Mouse (Mus musculus) embryonic facial prominence, embryonic 11.5 days (tissue): Measurements from ENCODE around the gene Hfe. TPM values are rescaled to one million over a fixed set of nuclear protein-coding genes. Genes with fewer than 3 reads are reported as not detected.
"Not testable (repeated sequence)": the region's sequence is repeated elsewhere in the genome, so short reads cannot be mapped to it uniquely, and the experiment has no call there.

Experiments used
- ATAC-seq: fragments of 200-750 bp; cut with Nextera tagmentation; replicated peaks from 2 replicates; pipeline ENCODE4 v1.8.0; 2017; ENCODE audit warnings: low read depth; ENCODE audit not compliant: insufficient number of reproducible peaks, low FRiP score, low TSS enrichment
- DNase-seq: peaks from one replicate; pipeline ENCODE4 v3.0.0-alpha.2; 2015; ENCODE audit warnings: low spot score
- H3K27ac ChIP-seq: fragments of 300-500 bp; sonication (generic); replicated peaks from 2 replicates; pipeline ENCODE4 v1.5.1; 2014; ENCODE audit warnings: mild to moderate bottlenecking, low read depth, low read length, control low read depth
- H3K27me3 ChIP-seq: fragments of 300-500 bp; sonication (generic); 2 replicates; pipeline ENCODE4 v1.6.1; 2014; ENCODE audit warnings: mild to moderate bottlenecking, low read length, moderate library complexity, mixed read lengths; ENCODE audit not compliant: control insufficient read depth, insufficient read depth
- H3K36me3 ChIP-seq: fragments of 300-500 bp; sonication (generic); replicated peaks from 2 replicates; pipeline ENCODE4 v1.6.1; 2014; ENCODE audit warnings: low read depth, mild to moderate bottlenecking, low read length, moderate library complexity, mixed read lengths; ENCODE audit not compliant: control insufficient read depth, insufficient read depth
- H3K4me1 ChIP-seq: fragments of 300-500 bp; sonication (generic); 2 replicates; pipeline ENCODE4 v1.6.1; 2014; ENCODE audit warnings: low read length, mixed read lengths; ENCODE audit not compliant: control insufficient read depth, insufficient read depth
- H3K4me2 ChIP-seq: fragments of 300-500 bp; sonication (generic); 2 replicates; pipeline ENCODE4 v1.6.1; 2014; ENCODE audit warnings: low read depth, mild to moderate bottlenecking, control low read depth, low read length, moderate library complexity
- H3K4me3 ChIP-seq: fragments of 300-500 bp; sonication (generic); 2 replicates; pipeline ENCODE4 v1.5.1; 2014; ENCODE audit warnings: low read depth, low read length, control low read depth
- H3K9ac ChIP-seq: fragments of 300-500 bp; sonication (generic); replicated peaks from 2 replicates; pipeline ENCODE4 v1.6.1; 2014; ENCODE audit warnings: mild to moderate bottlenecking, control low read depth, low read length
- H3K9me3 ChIP-seq: fragments of 300-500 bp; sonication (generic); replicated peaks from 2 replicates; pipeline ENCODE4 v1.6.1; 2016; ENCODE audit warnings: mild to moderate bottlenecking, low read length, inconsistent platforms, mixed read lengths; ENCODE audit not compliant: control insufficient read depth
- WGBS: fragments of 180-500 bp; shearing (Covaris S2); extraction: QIAGEN DNeasy Blood & Tissue Kit; methylation state at CpG from one replicate; pipeline ENCODE4 v1.1.7; 2014; 5-methylcytosine and 5-hydroxymethylcytosine counted together
- polyA plus RNA-seq: library from polyadenylated mRNA; unstranded; fragments of >200 nt; fragmentation: Nextera tagmentation; extraction: Ambion mirVana; gene quantifications from 2 replicates; pipeline ENCODE4 v1.2.1, GENCODE M21; 2014

Gene Hfe
- polyA plus RNA-seq, 1 experiment from 2014 or later: 4.3 TPM

DNA sequence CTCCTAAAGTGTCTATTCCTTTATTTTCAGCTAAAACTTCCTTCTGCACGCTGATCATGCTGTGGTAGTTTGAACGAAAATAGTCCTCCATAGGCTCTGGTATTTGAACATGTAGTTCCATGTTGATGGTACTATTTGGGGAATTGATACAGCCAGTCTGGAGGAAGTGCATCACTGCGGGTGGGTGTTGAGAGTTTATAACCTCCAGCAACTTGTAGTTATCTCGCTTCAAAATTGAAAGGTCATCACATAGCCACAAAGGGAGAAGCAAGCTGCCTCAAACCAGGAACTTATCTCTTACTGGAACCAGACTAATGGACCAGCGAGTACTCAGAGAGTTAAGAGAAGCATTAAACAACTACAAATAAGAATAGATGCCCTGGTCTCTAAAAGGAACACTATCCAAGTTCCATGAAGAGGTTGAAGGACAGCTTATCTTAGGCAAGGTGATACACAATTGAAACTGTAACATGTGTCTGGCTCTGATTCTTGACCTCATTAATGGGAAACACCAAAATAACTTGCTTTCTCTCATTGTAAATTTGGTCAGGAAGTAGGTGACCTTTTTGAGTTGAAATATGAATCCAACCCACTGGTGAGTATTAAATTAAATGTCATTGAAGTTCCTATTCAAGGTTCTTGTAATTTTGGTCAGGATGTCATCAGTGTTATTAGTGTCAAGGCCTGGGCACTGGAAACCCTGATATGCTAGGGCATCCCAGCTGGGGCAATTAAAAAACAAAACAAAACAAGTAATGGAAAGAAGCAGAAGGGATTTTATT lies 5.8 kb upstream of the Hfe start:
- WGBS: 85% methylated on average over 5 of the region's 5 CpGs
- H3K27ac ChIP-seq: no peak overlapping the region
- H3K27me3 ChIP-seq: no peaks in the 10 kb centered on the region
- no peaks in the 10 kb centered on the region for H3K36me3 ChIP-seq
- no peaks in the 10 kb centered on the region for H3K4me1 ChIP-seq
- H3K9ac ChIP-seq: no peak overlapping the region
- ATAC-seq (no peak), DNase-seq (no peak)
- H3K4me2 ChIP-seq: no peak overlapping the region
- no peaks in the 10 kb centered on the region for H3K9me3 ChIP-seq
- H3K4me3 ChIP-seq: no peak overlapping the region

DNA sequence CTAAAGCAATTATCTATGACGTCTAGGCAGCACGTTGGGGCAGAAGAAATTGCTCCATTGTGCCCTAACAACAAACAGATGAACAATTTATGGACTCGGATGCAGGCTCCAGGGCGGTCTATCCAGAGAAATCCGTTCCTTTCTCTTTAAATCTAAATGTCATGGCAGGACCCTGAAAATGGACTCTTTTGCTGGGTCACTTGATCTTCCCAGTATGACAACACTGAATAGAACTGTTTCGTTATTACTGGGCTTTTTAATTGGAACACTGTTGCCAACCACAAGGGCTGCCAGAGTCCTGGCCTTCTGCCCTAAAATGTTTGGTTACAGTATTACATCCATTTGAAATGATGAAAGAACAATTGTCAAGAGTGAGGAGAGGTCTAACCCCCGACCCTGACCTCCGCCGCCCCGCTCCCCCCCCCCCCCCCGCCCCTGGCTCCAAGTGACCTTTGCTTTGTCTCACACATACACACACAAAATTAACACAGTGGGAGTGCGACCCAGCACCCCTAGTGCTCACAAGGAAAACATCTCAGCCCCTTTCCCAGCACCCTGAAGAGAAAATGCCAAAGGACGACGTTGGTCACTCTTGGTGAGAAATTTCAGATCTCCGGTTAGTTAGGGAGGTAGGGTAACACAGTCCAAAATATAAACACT lies 810 bp downstream of the Hfe start:
- WGBS: 11% methylated on average over 11 of the region's 15 CpGs
- DNase-seq: no peak
- H3K27ac ChIP-seq: peak overlapping the region; percentile 8; the same call in 1 of the 2 replicates

DNA sequence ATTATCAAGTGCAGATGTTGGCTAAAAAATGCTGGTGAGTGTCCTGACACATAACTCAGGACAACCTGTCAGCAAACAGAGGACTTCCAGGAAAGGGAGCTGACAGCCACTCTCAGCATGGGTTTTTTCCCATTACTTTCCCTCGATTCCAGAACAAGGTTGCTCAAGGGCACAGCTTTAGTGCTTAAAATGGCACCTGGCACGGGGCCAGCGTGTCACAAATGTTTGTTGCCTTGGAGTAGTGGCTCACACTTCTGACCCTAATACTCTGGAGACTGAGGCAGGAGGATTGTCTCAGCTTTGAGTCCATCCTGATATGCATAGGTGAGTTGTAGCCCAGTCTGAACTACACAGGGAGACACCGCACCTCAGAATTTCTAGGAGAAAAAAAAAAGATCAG lies 2.0 kb downstream of the Hfe start:
- Histone ChIP-seq H3K27me3 (no peaks in the 10 kb centered on the region), H3K27ac (no peak overlapping the region), H3K4me3 (no peak overlapping the region), H3K9me3 (no peaks in the 10 kb centered on the region), H3K36me3 (no peaks in the 10 kb centered on the region), H3K9ac (no peak overlapping the region), H3K4me2 (no peak overlapping the region), H3K4me1 (no peaks in the 10 kb centered on the region; the same call in 1 of the 2 replicates)
- ATAC-seq: no peak
- WGBS: 77% methylated on average over 4 of the region's 4 CpGs
- DNase-seq: no peak

More for the DNA sequence above, 810 bp downstream of the Hfe start:
- Histone ChIP-seq H3K36me3 (no peaks in the 10 kb centered on the region), H3K27me3 (no peaks in the 10 kb centered on the region), H3K4me1 (no peaks in the 10 kb centered on the region; the same call in 1 of the 2 replicates), H3K9ac (peak overlapping the region; percentile 57), H3K4me2 (peak overlapping the region; percentile 58), H3K9me3 (no peaks in the 10 kb centered on the region), H3K4me3 (peak overlapping the region; percentile 28)
- 0 out of 2 replicates have a peak, but pooled peaks have one; percentile 18 for ATAC-seq

DNA sequence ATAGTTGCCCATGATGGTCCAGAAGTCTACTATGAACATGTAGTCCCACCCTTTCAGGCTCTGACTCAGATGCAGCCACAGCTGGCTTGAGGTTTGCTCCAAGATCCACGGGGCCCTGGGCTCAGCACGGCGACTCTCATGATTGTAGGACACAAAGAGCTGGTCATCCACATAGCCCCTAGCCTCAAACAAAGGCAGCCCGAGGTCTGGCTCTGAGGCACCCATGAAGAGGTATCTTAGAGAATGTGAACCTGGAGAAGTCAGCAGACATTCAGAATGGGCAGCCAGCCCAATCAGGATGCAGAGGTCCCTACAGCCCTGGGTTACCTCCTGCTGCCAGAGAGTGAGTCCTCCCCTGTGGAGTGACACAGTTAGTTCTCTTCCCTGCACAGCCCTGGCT lies 2.6 kb downstream of the Hfe start:
- Histone ChIP-seq H3K4me2 (no peak overlapping the region), H3K9ac (no peak overlapping the region), H3K27ac (no peak overlapping the region), H3K36me3 (no peaks in the 10 kb centered on the region), H3K9me3 (no peaks in the 10 kb centered on the region), H3K4me1 (no peaks in the 10 kb centered on the region; the same call in 1 of the 2 replicates), H3K4me3 (no peak overlapping the region), H3K27me3 (no peaks in the 10 kb centered on the region)
- no peak for ATAC-seq
- no peak for DNase-seq
- WGBS: 86% methylated on average over 4 of the region's 4 CpGs

DNA sequence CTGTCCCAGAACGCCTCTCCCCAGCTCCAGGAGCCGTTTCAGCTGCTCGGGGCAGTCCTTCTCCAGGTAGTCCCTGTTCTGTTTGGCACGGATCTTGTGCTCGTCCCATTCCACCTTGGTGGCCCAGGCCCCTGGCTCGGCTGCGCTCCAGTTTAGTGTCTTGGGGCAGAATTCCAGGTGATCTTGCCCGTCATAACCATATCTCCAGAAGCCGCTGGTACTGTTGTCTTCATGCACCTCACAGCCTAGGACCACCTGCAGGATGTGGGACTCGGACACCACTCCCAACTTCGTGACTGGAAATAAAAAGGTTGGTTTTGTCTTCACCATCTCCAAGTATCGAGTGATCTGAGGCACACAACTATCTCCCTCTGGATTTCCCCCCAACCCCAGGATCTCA lies 3.9 kb downstream of the Hfe start:
- ATAC-seq (no peak), DNase-seq (no peak)
- no peaks in the 10 kb centered on the region for H3K36me3 ChIP-seq

DNA sequence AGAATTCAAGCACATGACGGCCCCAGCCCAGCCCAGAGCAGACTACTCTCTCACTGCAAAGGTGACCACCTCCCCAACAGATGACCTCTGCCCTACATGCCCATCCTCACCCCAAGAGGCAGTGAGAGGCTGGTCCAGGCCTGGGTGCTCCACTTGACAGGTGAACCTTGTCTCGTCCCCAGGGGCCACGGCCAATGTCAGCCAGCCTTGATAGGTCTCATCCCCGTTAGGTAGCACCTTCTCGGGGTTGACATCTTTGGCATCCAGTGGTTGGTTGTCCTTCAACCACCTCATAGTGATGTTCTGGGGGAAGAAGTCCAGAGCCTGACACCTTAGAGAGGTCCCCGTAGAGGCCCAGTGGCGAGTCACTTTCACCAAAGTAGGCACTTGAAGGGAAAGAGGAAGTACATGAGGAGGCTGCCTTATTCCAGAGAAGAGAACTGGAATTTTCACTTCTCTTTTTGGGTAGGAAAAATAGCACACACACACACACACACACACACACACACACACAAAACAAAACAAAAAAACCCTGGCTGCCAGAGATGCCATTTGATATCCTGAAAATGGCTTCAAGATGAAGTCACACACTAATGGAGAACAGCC lies 4.8 kb downstream of the Hfe start:
- no peak overlapping the region for H3K27ac ChIP-seq
- ATAC-seq: no peak

More for the DNA sequence above, 3.9 kb downstream of the Hfe start:
- Histone ChIP-seq H3K27ac (no peak overlapping the region), H3K27me3 (no peaks in the 10 kb centered on the region), H3K9me3 (no peaks in the 10 kb centered on the region), H3K9ac (no peak overlapping the region), H3K4me1 (no peaks in the 10 kb centered on the region; the same call in 1 of the 2 replicates), H3K4me3 (no peak overlapping the region), H3K4me2 (no peak overlapping the region)
- 95% methylated on average over 12 of the region's 12 CpGs for WGBS

DNA sequence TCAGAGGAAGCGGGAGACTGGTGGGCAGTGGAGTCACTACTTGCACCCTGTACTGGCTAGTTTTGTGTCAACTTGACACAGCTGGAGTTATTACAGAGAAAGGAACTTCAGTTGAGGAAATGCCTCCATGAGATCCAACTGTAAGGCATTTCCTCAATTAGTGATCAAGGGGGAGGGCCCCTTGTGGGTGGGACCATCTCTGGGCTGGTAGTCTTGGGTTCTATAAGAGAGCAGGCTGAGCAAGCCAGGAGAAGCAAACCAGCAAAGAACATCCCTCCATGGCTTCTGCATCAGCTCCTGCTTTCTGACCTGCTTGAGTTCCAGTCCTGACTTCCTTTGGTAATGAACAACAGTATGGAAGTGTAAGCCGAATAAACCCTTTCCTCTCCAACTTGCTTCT lies 7.9 kb downstream of the Hfe start:
- not testable (repeated sequence) for H3K27me3 ChIP-seq, H3K36me3 ChIP-seq, H3K4me2 ChIP-seq, H3K9ac ChIP-seq, DNase-seq, H3K4me1 ChIP-seq, H3K4me3 ChIP-seq, H3K27ac ChIP-seq, H3K9me3 ChIP-seq, ATAC-seq
- 89% methylated on average over 2 of the region's 2 CpGs for WGBS

More for the DNA sequence above, 4.8 kb downstream of the Hfe start:
- no peak for DNase-seq
- Histone ChIP-seq H3K9me3 (no peaks in the 10 kb centered on the region), H3K4me1 (no peaks in the 10 kb centered on the region; the same call in 1 of the 2 replicates), H3K27me3 (no peaks in the 10 kb centered on the region), H3K4me3 (no peak overlapping the region), H3K36me3 (no peaks in the 10 kb centered on the region), H3K9ac (no peak overlapping the region), H3K4me2 (no peak overlapping the region)
- 91% methylated on average over 7 of the region's 7 CpGs for WGBS

DNA sequence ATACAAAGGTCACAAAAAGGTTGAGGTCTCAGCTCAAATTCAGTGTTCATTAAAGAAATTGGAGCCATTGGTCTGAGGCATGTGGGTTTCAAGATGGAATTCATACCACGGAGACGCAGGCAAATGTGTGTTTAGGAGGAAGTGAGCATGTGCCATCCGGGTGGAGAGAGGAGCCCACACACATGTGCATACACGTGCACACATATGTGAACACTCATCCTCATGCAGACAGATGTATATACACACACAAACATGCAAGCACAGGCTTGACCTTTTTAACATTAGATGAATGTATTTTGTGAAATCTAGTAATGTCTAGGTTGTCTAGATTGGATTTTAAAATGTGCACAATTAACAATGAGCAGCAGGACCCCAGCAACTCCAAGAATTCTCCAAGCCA lies 8.4 kb downstream of the Hfe start:
- DNase-seq: no peak
- H3K4me1 ChIP-seq: no peaks in the 10 kb centered on the region
- no peak overlapping the region for H3K4me3 ChIP-seq
- no peak overlapping the region for H3K4me2 ChIP-seq
- H3K9me3 ChIP-seq: no peaks in the 10 kb centered on the region
- whole genome bisulfite sequencing: 79% methylated on average over 4 of the region's 4 CpGs
- no peak overlapping the region for H3K9ac ChIP-seq
- no peak overlapping the region for H3K27ac ChIP-seq
- no peaks in the 10 kb centered on the region for H3K36me3 ChIP-seq
- H3K27me3 ChIP-seq: no peaks in the 10 kb centered on the region
- no peak for ATAC-seq
